Mouse (Mus musculus) neural tube, embryonic 11.5 days (tissue): Measurements from ENCODE around the gene AI837181. TPM values are rescaled to one million over a fixed set of nuclear protein-coding genes. Genes with fewer than 3 reads are reported as not detected.

Experiments
- ATAC-seq: fragments of 200-750 bp; cut with Nextera tagmentation; 2 replicates; pipeline ENCODE4 v1.8.0; 2017; ENCODE audit warnings: moderate number of reproducible peaks, mild to moderate bottlenecking, moderate TSS enrichment, moderate library complexity; ENCODE audit not compliant: insufficient read depth, low FRiP score, low TSS enrichment
- DNase-seq: peaks from one replicate; pipeline ENCODE4 v3.0.0-alpha.2; 2015; ENCODE audit warnings: low spot score
- H3K27ac ChIP-seq: fragments of 300-500 bp; sonication (generic); 2 replicates; pipeline ENCODE4 v1.5.1; 2014; ENCODE audit warnings: low read depth, mild to moderate bottlenecking, low read length
- H3K27me3 ChIP-seq: fragments of 300-500 bp; sonication (generic); 2 replicates; pipeline ENCODE4 v1.6.1; 2014; ENCODE audit warnings: mild to moderate bottlenecking, low read length, mixed read lengths; ENCODE audit not compliant: control insufficient read depth, insufficient read depth
- H3K36me3 ChIP-seq: fragments of 300-500 bp; sonication (generic); 2 replicates; pipeline ENCODE4 v1.6.1; 2014; ENCODE audit warnings: mild to moderate bottlenecking, low read length, moderate library complexity, mixed read lengths; ENCODE audit not compliant: control insufficient read depth, insufficient read depth
- H3K4me1 ChIP-seq: fragments of 300-500 bp; sonication (generic); 2 replicates; pipeline ENCODE4 v1.6.1; 2014; ENCODE audit warnings: low read length, mixed read lengths; ENCODE audit not compliant: control insufficient read depth, insufficient read depth
- H3K4me2 ChIP-seq: fragments of 300-500 bp; sonication (generic); 2 replicates; pipeline ENCODE4 v1.6.1; 2014; ENCODE audit warnings: low read depth, mild to moderate bottlenecking, moderate library complexity
- H3K4me3 ChIP-seq: fragments of 300-500 bp; sonication (generic); 2 replicates; pipeline ENCODE4 v1.5.1; 2014; ENCODE audit warnings: low read depth, low read length
- H3K9ac ChIP-seq: fragments of 300-500 bp; sonication (generic); 2 replicates; pipeline ENCODE4 v1.6.1; 2014; ENCODE audit warnings: mild to moderate bottlenecking, low read length
- H3K9me3 ChIP-seq: fragments of 300-500 bp; sonication (generic); 2 replicates; pipeline ENCODE4 v1.6.1; 2016; ENCODE audit warnings: low read length; ENCODE audit not compliant: control insufficient read depth
- WGBS: fragments of 180-500 bp; shearing (Covaris S2); extraction: QIAGEN DNeasy Blood & Tissue Kit; methylation state at CpG from one replicate; pipeline ENCODE4 v1.1.7; 2014; 5-methylcytosine and 5-hydroxymethylcytosine counted together
- polyA plus RNA-seq: library from polyadenylated mRNA; unstranded; fragments of >200 nt; fragmentation: Nextera tagmentation; extraction: Ambion mirVana; gene quantifications from 2 replicates; pipeline ENCODE4 v1.2.1, GENCODE M21; 2014

AI837181 gene
- polyA plus RNA-seq, 1 experiment from 2014 or later, result 39.9 TPM

DNA sequence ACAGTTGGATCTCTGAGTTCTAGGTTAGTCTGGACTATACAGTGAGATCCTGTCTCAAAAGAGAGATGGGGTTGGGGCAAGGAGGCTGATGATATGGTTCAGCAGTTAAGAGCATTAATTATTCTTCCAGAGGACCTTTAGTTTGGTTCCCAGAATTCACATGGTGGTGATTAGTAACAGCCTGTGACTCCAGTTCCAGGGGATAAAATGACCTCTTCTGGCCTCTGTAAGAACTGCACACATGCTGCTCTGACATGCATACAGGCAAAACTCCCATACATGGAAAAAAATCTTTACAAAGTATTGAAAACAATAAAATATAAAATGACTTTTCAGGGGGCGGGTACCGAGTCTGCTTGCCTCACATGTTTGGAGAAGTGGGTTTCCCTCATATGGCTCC is 3.1 kb downstream of the AI837181 start:
- no peak overlapping the region for H3K4me2 ChIP-seq
- ATAC-seq, result no peak
- no peaks in the 10 kb centered on the region for H3K9me3 ChIP-seq
- H3K4me3 ChIP-seq, result no peak overlapping the region
- no peak overlapping the region for H3K9ac ChIP-seq
- peaks cover 17% of the 10 kb centered on the region for H3K4me1 ChIP-seq
- WGBS, result 89% methylated on average over 2 of the region's 2 CpGs
- H3K27me3 ChIP-seq, result no peaks in the 10 kb centered on the region
- H3K36me3 ChIP-seq, result peaks cover 9% of the 10 kb centered on the region
- no peak overlapping the region for H3K27ac ChIP-seq
- peak; percentile 25 for DNase-seq

DNA sequence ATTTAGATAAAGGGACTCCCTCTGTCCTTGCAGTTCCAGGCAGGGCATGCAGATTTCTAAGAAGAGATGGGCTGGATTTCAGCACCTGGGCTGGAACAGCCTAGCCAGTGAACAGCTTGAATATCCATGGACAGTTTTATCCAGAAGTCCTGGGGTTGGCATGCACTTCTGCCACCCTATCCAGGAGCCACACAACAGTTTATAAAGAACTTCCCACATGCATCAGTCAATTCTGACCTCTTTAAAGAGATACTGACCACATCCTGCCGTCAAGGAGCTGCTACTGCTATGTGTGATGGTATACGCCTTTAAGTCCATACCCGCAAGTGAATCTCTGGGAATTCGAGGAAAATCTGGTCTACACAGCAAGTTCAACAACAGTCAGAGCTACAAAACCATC is 4.3 kb downstream of the AI837181 start:
- Histone ChIP-seq H3K27ac (no peak overlapping the region), H3K27me3 (no peaks in the 10 kb centered on the region), H3K4me1 (peaks cover 7% of the 10 kb centered on the region), H3K4me3 (no peak overlapping the region), H3K9ac (no peak overlapping the region), H3K9me3 (no peaks in the 10 kb centered on the region), H3K36me3 (peaks cover 8% of the 10 kb centered on the region), H3K4me2 (no peak overlapping the region)
- ATAC-seq, result no peak
- WGBS, result 86% methylated on average over 4 of the region's 4 CpGs
- no peak for DNase-seq

DNA sequence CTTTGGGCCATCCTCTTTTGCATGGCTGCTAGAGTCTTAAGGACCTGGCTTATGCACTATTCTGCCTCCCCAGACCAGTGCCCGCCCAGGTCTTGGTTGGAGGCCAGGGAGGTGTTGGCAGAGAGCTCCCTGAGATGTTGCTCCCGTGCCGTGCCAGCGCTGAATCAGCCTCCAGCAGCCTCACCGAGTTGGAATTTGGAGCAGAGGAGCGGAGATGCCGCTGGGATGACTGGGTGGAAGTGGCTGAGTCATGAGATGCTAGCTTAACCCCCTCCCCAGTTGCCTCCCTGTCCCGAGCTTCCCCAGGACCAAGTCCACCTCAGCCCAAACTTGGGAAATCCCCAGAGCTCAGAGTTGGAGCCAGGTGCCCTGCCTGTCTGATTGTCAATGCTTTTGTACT is 4.9 kb downstream of the AI837181 start:
- Histone ChIP-seq H3K9ac (no peak overlapping the region), H3K36me3 (peaks cover 8% of the 10 kb centered on the region), H3K27ac (no peak overlapping the region), H3K27me3 (no peaks in the 10 kb centered on the region), H3K4me2 (no peak overlapping the region), H3K4me3 (no peak overlapping the region), H3K4me1 (peaks cover 7% of the 10 kb centered on the region), H3K9me3 (no peaks in the 10 kb centered on the region)
- DNase-seq, result no peak
- no peak for ATAC-seq
- 75% methylated on average over 8 of the region's 8 CpGs for WGBS

DNA sequence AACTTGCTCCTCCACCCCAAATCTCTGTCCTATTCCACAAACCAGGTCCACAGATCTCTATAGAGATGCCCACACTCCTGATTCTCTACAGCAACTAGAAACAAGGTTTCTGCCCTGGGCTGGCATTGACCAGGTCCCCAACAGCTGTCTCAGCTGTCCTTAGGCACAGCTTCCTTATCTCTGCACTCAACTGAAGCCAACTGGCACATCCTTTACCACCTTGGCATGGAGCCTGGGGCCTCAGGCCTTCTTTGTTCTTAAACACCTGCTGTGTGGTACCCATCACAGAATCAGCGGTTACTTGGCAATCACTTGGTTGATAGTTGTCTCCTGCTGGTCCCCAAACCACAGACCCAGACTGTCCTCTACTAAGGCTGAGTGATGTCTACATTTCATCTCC is 5.5 kb downstream of the AI837181 start:
- Histone ChIP-seq H3K4me2 (no peak overlapping the region), H3K27me3 (no peaks in the 10 kb centered on the region), H3K27ac (no peak overlapping the region), H3K4me3 (no peak overlapping the region), H3K9me3 (no peaks in the 10 kb centered on the region), H3K36me3 (peaks cover 8% of the 10 kb centered on the region), H3K4me1 (peaks cover 7% of the 10 kb centered on the region), H3K9ac (no peak overlapping the region)
- WGBS, result 94% methylated on average over 1 of the region's 1 CpGs
- no peak for ATAC-seq
- no peak for DNase-seq

DNA sequence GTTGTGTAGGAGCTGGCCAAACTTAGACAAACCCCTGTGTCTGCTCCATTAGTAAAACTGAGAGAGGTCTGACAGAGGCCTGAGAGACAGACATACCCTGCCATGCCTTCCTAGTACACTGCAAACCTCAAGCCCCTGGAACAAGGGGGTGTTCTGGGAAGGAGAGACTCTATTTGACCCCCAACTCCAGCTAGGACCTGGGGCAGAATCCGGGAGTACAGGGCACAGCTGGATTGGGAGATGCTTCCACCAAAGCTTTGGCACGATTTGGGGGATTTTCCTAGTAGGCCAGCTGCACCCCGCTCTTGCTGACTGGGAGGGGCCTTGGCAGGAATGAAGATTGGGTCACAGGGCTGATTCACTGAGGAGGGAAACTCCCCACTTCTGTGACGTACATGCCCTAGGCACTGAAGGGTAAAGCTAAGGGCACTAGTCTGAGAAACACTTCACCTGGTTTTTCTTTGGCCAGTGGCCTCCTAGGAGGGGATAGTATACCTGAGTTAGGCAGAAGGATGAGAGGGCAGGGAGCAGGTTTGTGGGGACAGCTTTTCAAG is 7.0 kb downstream of the AI837181 start:
- no peak overlapping the region for H3K4me2 ChIP-seq
- 86% methylated on average over 4 of the region's 4 CpGs for WGBS

DNA sequence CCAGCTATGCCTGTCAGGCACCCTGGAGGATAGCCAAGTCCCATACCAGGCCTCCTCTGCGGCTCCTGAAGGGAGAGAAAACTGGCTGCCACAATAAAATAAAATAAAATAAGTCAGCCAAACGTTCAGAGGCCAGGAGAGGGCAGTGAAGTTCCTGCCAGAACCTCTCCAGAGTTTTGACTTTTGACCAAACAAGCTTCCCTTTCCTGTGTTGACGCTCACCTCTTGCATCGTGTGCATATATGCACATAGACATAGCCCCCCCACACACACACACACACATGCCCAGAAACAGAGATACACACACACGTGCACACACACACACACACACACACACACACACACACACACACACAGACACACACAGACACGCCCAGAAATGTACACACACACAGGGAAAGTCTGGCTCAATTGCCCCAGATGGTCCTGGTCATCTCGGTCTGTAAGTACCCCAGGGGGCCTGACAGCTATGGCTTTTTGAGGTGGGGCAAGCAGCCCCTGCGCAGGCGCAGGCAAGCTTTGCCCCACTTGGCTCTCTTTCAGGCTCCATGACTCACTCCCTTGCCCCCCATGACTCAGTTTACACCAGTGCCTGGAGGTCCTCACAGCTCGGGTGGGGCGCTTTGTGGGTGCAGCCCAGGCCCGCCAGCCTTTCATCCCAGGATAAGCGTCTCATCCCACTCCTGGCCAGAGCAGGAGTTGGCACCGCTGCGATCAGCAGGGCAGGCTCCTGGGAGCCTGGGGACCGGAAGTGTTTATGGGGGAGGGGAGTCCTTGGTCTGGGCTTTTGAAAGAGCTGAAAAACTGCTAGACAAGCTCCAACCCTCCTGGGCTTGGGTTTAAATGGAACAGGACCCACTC is 8.3 kb downstream of the AI837181 start:
- WGBS, result 13% methylated on average over 16 of the region's 16 CpGs
- DNase-seq (peak; percentile 47), ATAC-seq (no peak)
- Histone ChIP-seq H3K4me2 (peak overlapping the region; percentile 33), H3K27me3 (no peaks in the 10 kb centered on the region), H3K36me3 (no peaks in the 10 kb centered on the region), H3K9me3 (no peaks in the 10 kb centered on the region), H3K4me1 (no peaks in the 10 kb centered on the region; the same call in 1 of the 2 replicates), H3K27ac (no peak overlapping the region), H3K9ac (peak overlapping the region; percentile 26), H3K4me3 (peak overlapping the region; percentile 15; the same call in 1 of the 2 replicates)

More for the DNA sequence above, 7.0 kb downstream of the AI837181 start:
- DNase-seq, result no peak
- Histone ChIP-seq H3K9me3 (no peaks in the 10 kb centered on the region), H3K27ac (no peak overlapping the region), H3K4me1 (no peaks in the 10 kb centered on the region; the same call in 1 of the 2 replicates), H3K9ac (no peak overlapping the region), H3K27me3 (no peaks in the 10 kb centered on the region), H3K4me3 (no peak overlapping the region), H3K36me3 (peaks cover 1% of the 10 kb centered on the region)
- ATAC-seq, result no peak

DNA sequence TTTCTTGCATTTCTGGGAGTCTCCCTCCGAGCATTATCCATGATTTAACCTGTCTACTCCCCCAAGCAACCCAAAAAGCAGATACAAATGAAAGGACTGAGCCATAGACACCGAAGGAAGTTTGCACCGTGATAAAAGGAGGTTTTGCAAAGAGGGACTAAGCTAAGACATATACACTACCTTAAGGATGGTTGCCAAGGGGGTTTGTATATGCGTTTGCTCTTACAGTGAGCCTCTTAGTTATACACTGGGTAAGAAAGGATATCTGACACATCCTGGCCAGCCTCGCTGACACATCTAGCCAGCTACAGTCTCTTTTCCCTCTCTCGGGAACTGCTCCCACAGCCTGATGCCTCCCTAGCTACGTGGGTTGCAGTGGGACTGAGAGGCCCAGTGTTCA is 9.0 kb downstream of the AI837181 start:
- Histone ChIP-seq H3K4me1 (no peaks in the 10 kb centered on the region; the same call in 1 of the 2 replicates), H3K27me3 (no peaks in the 10 kb centered on the region), H3K9me3 (no peaks in the 10 kb centered on the region), H3K4me3 (no peak overlapping the region), H3K27ac (no peak overlapping the region), H3K36me3 (no peaks in the 10 kb centered on the region), H3K4me2 (peak overlapping the region; percentile 33), H3K9ac (peak overlapping the region; percentile 26; the same call in 1 of the 2 replicates)
- DNase-seq (no peak), ATAC-seq (no peak)
- WGBS, result 62% methylated on average over 7 of the region's 7 CpGs

DNA sequence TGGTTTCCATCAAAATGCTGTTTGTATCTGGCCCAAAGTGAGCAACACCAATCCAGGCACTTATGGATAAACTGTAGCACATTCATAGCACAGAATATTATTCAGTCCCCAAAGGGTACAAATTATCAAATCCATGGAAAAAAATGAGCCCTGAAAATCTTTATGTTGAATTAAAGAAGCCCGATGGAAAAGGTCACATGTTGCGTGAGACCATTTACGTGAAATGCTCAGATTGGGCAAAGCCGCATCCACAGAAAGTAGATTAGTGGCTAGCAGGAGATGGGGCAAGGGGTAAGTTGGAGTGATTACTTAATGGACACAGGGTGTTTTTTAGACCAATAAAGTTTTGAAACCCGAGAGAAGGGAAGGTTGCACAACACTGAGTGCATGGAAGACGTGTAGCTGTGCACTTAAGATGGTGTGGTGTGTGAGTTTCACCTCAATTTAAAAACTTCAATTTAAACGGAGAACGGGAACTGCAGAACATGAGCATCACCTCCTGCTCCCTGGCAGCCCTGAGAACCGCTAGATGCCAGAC is 19.5 kb downstream of the AI837181 start:
- no peaks in the 10 kb centered on the region for H3K36me3 ChIP-seq
- H3K9me3 ChIP-seq, result no peaks in the 10 kb centered on the region
- no peak overlapping the region for H3K4me2 ChIP-seq
- peaks cover 8% of the 10 kb centered on the region for H3K4me1 ChIP-seq
- peaks cover 29% of the 10 kb centered on the region for H3K27me3 ChIP-seq
- H3K9ac ChIP-seq, result no peak overlapping the region
- H3K4me3 ChIP-seq, result no peak overlapping the region
- 70% methylated on average over 9 of the region's 9 CpGs for WGBS
- ATAC-seq (no peak), DNase-seq (no peak)
- no peak overlapping the region for H3K27ac ChIP-seq
